Mouse (Mus musculus): ENCODE measurements around the gene Kcnh1.

GRCm38 (mm10) chr1:192327052-192327451 is 136.5 kb downstream of the Kcnh1 start:
- TF ChIP-seq CTCF (IDR thresholded peaks at IDR 0.05; ENCODE audit: low read depth, low read length) (no peak), GATA1 (IDR thresholded peaks at IDR 0.05; ENCODE audit: borderline replicate concordance, low read length) (no peak), POLR2AphosphoS5 (IDR thresholded peaks at IDR 0.05; ENCODE audit: insufficient replicate concordance, low read depth, low read length) (no peak), GATA2 (IDR thresholded peaks at IDR 0.05; ENCODE audit: borderline replicate concordance, low read depth, low read length) (no peak)

Measured in G1E (cell line).